Mouse (Mus musculus) kidney, adult 2 months (tissue): ENCODE measurements around the gene Wdr26.

Source experiments
- CTCF ChIP-seq: fragments of 200-500 bp; conservative IDR thresholded peaks from 2 replicates; pipeline ENCODE4 v1.5.1; 2011; ENCODE audit warnings: low read depth, mild to moderate bottlenecking, control low read depth, low read length, moderate library complexity, mixed read lengths; ENCODE audit not compliant: insufficient read depth, insufficient read length
- POLR2A ChIP-seq: fragments of 200-500 bp; IDR thresholded peaks from one replicate; pipeline ENCODE4 v1.6.1; 2011; ENCODE audit warnings: low read depth, low read length, control low read depth

GRCm38 (mm10) chr1:181259056-181259455 is 47.3 kb upstream of the Wdr26 start:
- TF ChIP-seq CTCF = no peak
- TF ChIP-seq POLR2A = no peak
